Mouse (Mus musculus) kidney, adult 2 months (tissue): ENCODE measurements around the gene Tedc2.

Experiments
- CTCF ChIP-seq: fragments of 200-500 bp; conservative IDR thresholded peaks from 2 replicates; pipeline ENCODE4 v1.5.1; 2011; ENCODE audit warnings: low read depth, mild to moderate bottlenecking, control low read depth, low read length, moderate library complexity, mixed read lengths; ENCODE audit not compliant: insufficient read depth, insufficient read length
- POLR2A ChIP-seq: fragments of 200-500 bp; IDR thresholded peaks from one replicate; pipeline ENCODE4 v1.6.1; 2011; ENCODE audit warnings: low read depth, low read length, control low read depth

GRCm38 (mm10) chr17:24209916-24210240 lies 10.8 kb downstream of the Tedc2 start:
- no peak for TF ChIP-seq POLR2A
- TF ChIP-seq CTCF: no peak
